Mouse (Mus musculus) ES-E14 (cell line): ENCODE results near the gene Grb2.

Source experiments
- HCFC1 ChIP-seq: IDR thresholded peaks from 2 replicates; pipeline ENCODE4 v1.6.1; 2012; ENCODE audit warnings: low read length, inconsistent platforms, borderline replicate concordance; ENCODE audit not compliant: insufficient read depth
- MAFK ChIP-seq: IDR thresholded peaks from 2 replicates; pipeline ENCODE4 v1.6.1; 2014; ENCODE audit warnings: mild to moderate bottlenecking, low read depth, low read length, inconsistent platforms; ENCODE audit not compliant: insufficient read depth
- ZC3H11A ChIP-seq: IDR thresholded peaks from 2 replicates; pipeline ENCODE4 v1.6.1; 2012; ENCODE audit warnings: low read depth, mild to moderate bottlenecking, inconsistent platforms, low read length, borderline replicate concordance

- TF ChIP-seq HCFC1 (no peak), ZC3H11A (no peak), MAFK (no peak)
Measured at GRCm38 (mm10) chr11:115697091-115697490, 11.3 kb downstream of the Grb2 start.
